Mouse (Mus musculus): Measurements from ENCODE around the gene Dusp6. TPM values are rescaled to one million over a fixed set of nuclear protein-coding genes. Genes with fewer than 3 reads are reported as not detected.
"Not testable (repeated sequence)": the region's sequence is repeated elsewhere in the genome, so short reads cannot be mapped to it uniquely, and the experiment has no call there.

Dusp6 gene
- total RNA-seq (2021), result 101 and 136 TPM in 2 replicates
- long read RNA-seq, transcript Dusp6-202 (2 exons, 758 nt), result minor isoform, 6 of 113 reads
- long read RNA-seq, transcript Dusp6-201 (3 exons, 2,796 nt), result major isoform, 93 of 113 reads
- long read RNA-seq, partial matches to known transcripts, result 14 of 113 reads
- long read RNA-seq, other reads (novel, unspliced or antisense), result 0 of 113 reads

DNA sequence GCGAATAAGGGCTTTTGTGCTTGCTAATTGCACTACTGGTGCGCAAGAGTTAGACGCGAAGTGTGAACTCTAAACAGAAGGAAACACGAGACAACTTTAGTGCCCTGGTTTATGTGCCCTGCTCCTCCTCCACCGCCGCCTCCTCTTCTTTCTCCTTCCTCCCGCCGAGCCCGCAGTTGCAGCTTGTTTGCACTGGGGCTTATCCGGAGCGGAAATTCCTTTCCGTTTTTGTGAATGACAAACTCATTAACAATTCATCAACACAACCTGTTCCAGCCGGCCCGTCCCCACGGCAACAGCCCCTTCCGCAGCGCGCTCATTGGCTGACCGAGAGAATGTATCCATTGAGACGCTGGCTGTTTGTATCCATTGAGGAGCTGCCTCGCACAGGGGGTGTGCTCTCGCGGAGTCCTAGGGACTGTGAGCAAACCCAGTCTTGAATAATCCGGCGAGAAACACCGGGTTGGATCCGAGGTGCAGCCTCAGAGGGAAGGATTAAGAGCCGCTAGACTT, at the start of gene Dusp6:
Dusp6 (plus strand) TSS at position 365 of the 513 bp plus-strand sequence.
- DNase-seq, result peak; percentile 96

DNA sequence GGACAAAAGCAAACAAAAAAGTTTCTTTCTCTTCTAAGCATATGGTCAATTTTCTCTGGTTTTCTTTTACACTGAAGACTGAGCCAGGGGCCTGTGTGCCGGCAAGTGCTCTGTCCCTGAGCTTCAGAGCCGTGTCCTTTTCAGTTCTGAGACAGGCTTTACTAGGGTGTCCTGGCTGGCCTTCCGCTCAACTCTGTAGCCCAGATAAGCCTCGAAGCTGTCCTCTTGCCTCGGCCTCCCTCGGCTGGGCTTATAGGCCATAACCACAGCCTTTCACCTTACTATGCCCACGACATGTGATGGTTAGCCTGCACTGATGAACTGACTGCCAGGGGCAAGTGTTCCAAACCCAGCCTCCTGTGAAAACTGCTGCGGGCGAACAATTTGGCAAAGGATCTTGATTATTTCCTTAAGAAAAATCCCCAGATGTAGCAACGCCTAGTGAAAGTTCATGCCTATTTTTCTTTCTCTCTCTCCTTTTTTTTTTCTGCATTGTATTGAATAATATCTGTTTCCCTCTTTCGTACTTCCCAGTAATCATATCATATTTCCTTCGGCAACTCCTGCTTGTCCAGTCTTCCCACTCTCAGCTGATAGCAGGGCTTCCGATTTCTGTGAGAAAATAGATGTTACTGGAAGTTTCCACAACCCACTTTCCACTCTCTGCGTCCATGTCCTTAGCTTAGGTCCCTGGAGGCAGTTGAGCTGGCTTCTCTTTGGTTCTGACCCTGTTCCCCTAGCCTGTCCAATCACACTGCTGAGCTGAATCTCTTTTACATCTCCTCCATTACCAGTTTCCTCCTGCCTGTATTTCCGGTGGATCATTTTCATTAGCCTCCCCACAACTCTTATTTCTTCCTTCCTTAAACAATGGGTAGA, 48.4 kb upstream of the Dusp6 start:
- no peak for DNase-seq

DNA sequence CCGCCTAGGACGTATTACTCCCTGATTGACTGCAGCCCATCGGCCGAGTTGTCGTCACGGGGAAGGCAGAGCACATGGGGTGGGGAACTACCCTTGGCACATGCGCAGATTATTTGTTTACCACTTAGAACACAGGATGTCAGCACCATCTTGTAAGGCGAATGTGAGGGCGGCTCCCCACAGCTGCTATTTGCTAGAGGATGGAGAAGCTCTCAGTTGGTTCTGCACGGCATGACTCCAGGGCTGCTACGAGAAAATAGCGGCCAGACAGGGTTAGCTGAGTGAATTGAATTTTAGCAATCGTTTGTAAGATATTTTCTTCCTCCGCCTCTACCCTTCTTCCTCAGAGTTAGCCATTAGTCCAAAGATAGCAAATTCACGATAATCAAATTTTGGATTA, 46.5 kb upstream of the Dusp6 start:
- not testable (repeated sequence) for DNase-seq

DNA sequence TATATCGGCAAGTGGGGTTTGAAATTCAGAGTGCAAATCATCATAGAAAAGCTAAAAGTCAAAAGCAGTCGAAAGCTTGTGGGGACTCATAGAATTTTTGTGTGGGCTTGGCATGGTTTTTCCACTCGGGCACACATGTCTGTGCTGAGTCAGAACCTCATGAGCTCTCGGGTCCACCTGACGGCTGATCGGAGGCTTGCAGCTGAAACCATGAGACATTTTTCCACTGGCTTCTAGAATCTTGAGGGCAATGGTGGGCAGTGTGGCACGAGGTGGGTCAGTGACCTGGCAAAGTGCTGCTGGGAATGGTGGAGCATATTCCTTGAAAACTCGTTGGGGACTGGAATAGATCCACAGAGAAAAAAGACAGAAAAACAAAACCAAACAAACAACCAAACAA, 41.5 kb upstream of the Dusp6 start:
- DNase-seq, result no peak

DNA sequence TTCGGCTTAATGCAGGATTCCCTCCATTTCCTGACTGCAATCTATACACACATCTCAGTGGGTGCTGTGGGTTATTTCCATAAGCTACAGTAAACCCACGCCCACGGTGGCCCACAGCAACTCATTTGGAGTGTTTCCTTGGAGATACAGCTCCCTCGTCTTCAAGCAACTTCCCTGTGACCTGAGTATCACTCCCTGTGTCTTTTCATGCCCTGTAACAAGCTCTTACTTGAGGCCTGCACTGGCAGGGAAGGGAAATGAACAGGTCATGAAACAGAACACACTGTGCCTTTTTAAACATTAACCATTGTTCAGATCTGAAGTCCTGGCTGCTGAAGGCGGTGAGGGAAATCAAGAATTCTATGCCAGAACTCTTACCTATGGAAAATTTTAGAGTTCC, 40.3 kb upstream of the Dusp6 start:
- DNase-seq, result no peak

DNA sequence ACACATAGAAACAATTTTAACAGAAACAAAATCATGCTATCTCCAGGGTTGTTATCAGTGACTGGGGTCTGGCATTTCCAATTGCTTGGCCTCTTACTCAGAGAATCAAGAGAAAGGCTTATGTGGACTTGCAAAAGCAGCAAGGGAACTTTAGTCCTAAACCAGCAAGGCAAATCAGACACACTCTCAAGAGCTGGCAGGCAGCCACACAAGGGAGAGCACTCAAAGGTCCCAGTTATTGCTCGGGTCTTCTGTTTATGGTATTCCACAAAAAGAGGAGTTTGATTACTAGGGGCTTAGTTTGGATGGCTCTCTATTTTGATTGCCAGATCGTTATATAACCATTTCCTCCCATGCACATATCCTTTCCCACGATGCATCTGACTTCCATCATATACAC, 38.8 kb upstream of the Dusp6 start:
- DNase-seq, result no peak

DNA sequence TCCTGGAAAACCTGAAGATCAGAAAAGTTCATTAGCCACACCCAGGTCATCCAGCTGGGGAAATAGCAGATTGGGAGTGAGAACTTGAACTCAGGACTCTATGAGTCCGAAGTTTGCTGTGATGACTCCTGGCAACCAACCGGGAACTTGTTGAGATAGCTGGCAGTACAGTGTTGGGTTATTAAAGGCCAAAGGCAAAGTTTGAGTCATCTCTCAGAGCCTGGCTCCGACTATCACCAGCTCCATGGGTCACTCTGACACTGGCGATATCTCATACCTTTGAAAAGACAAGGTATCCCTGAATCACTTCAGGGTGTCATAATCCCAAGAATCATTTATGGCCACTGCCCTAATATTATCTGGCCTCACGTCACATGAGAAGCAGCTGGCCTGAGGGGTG, 36.2 kb upstream of the Dusp6 start:
- DNase-seq, result no peak

DNA sequence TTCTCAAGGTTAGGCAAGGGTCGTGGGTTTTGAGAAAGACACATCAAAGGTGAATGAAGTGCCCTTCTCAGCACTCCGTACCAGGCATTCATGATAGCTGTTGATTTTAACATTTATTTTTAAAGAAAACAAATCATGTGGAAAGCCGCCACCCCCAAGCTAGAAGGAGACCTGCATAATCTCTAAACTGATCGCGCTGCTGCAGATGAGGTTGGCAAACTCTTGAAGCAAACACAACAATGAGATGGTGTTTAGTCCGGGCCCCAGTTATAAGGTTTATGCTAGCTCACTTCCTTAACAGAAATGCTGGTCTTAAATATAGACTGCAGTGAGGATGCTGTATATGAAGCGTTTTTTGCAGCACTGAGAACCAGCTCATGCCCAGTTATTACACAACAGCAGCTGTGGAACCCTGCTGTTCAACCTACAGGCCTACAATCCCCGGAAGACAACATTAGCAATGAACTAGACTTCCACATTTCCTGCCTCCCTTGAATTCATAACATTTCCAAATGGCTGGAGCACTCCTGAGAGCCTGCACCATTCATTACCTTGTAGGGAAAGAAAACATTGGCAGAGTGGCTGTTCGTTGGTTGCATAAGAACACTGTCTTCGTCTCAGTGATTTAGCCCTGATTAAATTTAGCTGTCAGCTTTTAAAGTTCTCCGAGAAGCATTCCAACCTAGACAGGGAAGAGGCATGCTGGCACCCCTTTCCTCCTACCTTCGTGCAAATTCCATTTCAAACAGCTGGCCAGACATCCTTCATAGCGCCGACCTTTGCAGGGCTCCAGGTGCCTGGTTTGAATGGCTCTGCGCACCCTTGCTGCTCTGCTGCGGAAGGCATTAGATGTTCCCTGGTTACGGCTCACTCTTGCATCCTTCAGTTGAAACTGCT, 34.8 kb upstream of the Dusp6 start:
- DNase-seq, result no peak

DNA sequence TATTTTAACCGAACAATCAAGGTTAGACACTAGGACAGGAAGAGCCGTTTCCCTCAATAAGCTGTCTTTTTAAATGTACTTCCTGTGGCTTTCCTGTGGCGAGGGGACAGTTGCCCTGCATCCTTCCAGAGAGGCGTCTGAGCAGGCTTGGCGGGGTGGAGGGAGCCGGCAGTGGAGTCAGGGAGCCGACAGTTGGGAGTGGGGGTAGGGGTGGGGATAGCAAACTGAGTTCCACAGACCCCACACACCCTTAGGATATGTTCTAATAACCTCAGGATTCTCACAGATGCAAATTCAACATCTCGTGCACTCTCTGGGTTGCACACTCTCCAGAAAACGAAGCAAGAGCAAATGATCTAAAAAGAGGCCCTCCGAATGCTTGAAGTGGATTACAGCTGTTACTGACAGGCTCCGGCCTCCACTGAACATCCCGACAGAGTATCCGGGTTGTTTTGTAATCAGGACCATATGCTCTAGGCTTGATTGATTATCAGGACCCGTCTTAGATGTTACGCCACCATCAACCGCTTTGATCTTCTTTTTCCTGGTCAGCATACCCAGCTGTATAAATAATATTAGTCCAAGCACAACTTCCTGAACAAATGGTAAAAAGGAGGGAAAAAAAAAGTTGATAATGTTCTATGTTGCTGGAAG, 33.9 kb upstream of the Dusp6 start:
- DNase-seq, result no peak

DNA sequence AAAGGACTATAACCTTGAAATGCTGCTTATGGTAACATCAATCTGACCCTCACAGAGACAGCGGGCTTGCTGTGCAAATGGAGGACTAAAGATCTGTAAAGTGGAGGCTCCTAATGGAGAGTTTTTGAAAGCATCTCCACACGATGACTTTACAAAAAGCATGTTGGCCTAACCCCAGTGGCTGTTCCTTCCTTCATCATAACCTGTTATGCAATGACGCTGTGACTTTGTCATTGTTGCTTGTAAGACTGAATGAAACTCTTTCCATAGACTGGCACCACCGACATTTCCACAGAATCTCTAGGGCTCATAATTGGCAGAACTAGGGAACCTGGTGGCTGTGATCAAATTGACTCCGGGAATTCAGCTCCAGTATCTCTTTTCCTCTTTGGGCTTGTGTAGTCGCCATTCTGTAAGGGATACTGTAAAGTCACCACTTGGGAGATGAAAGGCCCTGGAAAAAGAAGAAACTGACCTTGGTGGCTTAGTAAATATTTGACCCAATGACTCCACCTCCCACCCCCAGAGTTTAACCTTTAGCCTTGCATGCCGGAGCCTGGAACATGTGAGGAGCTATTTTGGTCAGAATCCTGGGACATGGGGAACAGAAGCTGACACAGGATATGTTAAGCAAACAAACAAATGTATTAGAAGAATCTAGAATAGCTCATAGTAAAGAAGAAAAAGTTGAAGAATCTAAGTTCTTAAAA, 30.4 kb upstream of the Dusp6 start:
- DNase-seq, result no peak

DNA sequence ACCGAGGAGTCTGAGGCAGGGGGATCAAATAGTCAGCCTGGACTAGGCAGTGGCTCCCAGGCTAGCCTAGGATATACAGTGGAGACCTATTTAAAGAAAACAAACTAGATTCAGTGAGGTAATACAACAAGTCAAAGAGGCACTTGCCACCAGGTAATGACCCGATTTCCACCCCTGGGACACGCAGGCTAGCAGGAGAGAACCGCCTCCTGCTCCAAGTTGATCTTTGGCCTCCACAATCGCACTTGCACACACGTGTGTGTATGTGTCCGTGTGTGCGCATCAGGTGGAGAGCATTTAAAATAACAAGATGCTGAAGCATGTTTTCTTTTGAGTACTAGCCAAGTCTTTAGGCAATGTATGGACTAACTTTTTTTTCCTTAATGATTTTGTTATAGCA, 28.7 kb upstream of the Dusp6 start:
- no peak for DNase-seq

DNA sequence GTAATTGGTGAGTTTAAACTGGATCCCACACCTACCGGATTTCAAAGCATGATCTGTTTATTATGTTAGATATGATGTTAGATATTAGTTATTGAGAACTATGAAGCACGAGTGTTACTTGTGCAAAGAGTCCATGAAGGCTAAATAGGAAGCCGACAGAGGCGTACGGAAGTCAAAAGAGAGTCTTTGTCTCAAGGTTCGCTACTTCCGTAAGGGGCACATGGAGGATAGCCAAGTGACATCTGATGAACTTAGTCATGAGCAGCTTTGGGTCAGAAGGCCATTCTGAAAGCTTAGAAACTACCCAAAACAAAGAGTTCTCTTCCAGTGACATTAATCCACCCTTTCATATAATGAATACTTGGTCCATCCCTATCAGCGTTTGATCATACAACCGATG, 27.9 kb upstream of the Dusp6 start:
- no peak for DNase-seq

DNA sequence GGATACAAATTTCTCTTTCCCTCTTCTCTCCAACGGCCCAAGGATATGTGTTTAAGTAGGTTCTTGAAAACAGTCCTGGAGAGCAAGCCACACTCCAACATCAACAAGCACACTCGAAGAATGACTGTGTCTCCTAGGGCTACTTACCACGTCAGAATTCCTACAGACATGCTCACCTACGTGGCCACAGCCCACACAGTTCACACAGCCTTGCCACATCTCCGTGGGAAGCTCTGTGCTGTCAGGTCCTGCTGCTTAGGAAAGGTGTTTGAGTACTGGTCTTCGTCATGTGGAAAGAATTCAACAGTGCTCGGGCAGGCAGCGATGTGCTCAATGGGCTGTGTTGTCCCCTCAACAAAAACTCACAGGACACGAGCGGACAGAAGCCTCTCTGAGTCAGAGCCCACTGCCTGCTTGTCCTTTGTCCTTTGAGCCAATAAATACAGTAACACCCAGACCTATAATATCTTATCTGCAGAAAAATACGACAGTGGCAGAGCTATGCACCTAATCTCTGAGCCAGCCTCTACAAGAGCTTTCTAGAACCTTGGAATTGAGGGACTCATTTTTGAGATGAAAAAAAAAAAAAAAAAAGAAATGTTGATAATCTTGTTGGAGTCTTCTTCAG, 25.7 kb upstream of the Dusp6 start:
- no peak for DNase-seq

DNA sequence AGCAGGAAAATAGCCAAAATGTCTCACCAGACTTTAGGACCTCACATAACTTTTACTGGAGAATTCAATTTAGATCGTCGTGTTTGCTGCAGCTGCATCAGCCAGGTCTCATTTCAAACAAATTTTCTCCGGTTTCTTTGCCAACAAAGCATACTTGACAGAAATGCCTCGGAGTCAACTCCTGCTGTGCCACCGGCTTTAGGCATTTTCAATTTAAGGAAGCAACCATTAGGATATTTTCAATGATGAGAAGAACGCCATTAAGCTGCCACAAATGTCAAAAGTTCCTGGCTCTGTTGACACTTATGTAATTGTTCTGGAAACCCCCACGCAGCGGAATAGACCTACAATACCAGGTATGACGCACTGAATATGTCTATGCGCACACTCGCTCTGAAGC, 24.5 kb upstream of the Dusp6 start:
- DNase-seq, result no peak

DNA sequence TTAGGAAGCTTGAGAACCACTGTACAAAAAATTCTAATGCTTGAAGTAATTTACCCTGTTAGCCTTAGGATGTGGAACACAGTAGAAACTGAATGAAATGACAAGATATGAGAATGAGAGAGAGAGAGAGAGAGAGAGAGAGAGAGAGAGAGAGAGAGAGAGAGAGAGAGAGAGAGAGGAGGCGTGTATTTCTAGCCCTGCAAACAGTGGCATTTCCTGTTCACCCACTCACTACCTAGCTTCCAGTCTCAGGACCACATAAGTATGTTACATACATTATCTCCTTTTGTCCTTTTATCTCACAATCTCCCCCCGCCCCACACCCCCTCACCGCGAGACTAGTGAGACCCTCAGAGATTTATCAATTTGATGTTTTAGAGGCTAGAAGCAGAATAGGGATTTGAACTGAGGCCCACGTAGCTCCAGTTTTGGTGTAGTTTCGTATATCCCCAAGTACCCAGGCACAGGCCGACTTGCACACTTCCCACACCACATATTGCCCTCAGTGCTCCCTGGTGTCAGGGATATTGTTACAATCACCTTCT, 21.7 kb upstream of the Dusp6 start:
- DNase-seq, result no peak

DNA sequence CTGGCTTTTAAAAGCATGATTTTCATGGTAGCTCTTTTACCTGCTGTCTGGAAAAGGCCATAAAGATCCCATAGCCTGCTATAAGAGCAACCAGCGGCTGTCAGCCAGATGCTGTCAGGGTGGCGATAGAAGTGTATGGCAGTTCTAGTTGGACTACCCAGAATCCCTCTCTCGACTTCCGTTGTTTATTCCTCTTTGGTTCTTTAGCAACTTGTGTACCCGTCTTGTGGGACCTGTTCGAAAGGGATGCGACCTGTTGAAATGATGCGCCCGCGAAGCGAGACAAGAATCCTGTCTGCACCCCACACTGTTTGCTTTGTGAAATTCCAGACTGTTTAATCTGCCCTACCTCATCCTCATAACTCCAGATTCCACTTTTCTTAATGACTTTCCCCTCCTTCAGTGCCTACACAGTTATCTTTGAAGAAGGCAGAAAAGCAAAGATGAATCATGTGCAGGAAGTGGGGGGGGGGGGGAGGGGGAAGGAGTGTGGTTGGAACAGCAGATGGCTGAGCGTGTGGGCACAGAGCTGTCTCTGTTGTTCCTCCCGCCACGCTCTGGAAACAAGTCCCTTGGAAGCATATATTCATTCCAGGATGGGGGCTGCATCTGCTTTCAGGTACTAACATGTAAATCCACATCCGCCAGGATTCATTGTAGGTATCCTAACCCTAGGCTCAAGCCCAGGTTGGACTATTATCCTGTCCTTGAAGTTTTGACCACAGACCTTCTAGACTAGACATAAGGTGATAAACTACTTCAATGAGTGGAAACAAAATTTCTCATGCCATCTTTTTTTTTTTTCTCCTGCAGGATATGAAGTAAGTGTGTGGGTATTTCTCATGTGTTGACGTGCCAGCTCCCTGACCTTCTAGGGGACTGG, 21.0 kb upstream of the Dusp6 start:
- no peak for DNase-seq

DNA sequence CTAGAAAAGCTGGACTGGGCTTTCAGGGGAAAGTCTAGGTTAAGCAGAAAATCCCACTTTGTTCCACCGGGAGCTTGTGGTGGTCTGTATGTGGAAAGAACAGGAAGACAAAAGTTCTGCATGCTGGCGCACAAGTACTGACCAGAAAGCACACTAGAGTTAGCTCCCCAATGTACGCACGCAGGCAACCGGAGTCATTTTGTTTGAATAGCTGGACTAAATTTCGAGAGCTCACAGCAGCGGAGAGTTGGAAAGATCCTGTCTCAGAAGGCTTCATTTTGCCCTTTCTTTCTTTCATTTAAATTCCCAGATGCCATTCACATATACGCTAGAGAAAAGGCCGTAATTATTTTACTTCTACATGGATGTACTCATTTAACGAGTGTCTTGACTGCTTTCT, 20.3 kb upstream of the Dusp6 start:
- DNase-seq, result no peak

DNA sequence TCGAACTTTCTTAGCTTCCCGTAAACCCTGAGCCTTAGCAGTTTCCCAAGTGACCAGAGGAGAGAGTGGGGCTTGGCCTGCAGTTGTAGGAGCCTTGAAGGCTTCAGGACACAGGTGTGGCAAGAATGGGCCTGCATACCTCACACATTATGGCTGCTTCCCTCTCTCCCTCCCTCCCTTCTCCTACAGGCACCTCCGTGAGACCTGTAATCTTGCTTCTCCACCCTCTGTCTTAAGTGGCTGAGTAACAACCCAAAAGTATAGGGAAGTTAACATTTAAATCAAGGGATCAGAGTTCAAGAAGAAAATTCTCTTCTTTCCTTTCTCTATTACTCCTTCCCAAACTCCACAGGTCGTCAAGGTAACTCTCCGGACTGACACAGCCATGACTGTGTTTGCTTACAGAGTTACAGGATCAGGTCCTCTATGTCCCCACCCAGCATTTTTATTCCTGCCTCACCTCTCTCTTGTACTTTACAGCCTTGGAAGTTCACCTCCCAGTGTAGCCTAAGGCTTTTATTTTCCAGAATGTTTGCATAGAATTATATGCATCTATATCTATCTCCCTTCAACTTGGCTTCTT, 19.0 kb upstream of the Dusp6 start:
- DNase-seq, result no peak

DNA sequence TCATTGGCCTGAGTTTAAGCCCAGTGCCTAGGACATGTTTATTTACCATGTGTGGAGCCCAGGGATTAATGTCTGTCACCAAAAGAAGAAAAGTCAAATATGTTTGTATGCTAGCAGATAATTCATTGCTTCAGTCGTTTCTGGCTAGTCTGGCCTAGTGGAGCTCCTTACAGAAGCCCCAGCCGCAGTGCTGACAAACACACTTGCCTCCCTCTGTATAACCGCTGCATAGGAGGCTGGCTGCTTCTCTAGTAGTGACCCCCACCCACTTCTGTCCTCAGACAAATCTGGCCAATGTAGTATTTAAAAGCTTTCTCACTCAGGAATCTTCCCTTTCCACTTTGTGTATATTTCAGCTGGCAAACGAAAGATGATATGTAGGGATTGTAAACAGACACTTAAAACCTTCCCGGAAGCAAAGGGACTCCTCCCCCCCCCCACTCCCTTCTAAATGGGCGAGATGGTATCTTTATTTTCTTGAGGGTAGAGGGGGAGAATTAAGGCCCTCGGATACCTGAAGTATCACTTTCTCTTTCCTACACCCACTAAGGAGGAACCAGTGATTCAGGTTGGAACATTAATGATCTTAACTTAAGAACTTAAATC, 18.3 kb upstream of the Dusp6 start:
- no peak for DNase-seq

Data from adrenal gland, postnatal 25 days (tissue).